Mouse (Mus musculus) kidney, adult 2 months (tissue): ENCODE results near the gene Cops7a.

Experiments used
- CTCF ChIP-seq: fragments of 200-500 bp; conservative IDR thresholded peaks from 2 replicates; pipeline ENCODE4 v1.5.1; 2011; ENCODE audit warnings: low read depth, mild to moderate bottlenecking, control low read depth, low read length, moderate library complexity, mixed read lengths; ENCODE audit not compliant: insufficient read depth, insufficient read length
- POLR2A ChIP-seq: fragments of 200-500 bp; IDR thresholded peaks from one replicate; pipeline ENCODE4 v1.6.1; 2011; ENCODE audit warnings: low read depth, low read length, control low read depth

GRCm38 (mm10) chr6:124919695-124920317 is 45.5 kb downstream of the Cops7a start, which contains the start of gene Ptms:
- TF ChIP-seq POLR2A (no peak), CTCF (no peak)
